Comparison of ENCODE assay signal across 24 mouse cellular contexts in the genomic region with DNA sequence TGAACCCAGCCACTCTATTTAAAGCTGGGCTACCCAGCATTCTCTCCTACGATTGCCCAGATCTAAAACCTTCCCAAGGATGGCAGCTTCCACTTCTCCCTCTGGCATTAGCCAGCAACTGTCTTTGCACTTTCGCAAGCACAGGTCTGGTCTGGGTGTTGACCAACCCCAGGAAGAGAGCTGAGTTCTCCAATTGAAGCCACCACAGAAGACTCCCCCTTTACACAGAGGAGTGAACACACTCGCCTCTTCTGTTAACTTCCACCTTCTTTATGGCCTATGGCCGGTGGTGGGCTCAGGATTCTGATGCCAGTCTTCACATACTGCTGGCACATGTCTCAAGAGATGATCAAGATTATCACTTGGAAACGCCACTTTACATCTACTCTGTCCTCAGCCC. TPM values are rescaled to one million over a fixed set of nuclear protein-coding genes. Genes with fewer than 3 reads are reported as not detected.
A peak's percentile ranks its signal among the peaks of the same experiment; 100 is the strongest.
DNase-seq lines count a peak whose midpoint lies in the region; ATAC-seq lines count a peak whose summit lies in the region.
"Had no signal": no experiment of that assay in that cellular context is flagged by ENCODE, and none has a peak within 500 bp of the region (broad histone marks: within the 10 kb centered on the region; RNA-seq: fewer than 3 reads in every experiment).

No protein-coding gene starts in this region.

- H3K36me3 ChIP-seq in hindbrain, embryonic 13.5 days: peaks cover 31% of the 10 kb centered on the region
- peaks cover 21% of the 10 kb centered on the region for H3K36me3 ChIP-seq in hindbrain, embryonic 12.5 days
- H3K36me3 ChIP-seq in midbrain, embryonic 11.5 days (ENCODE audit: control insufficient read depth, insufficient read depth, low read length): no peaks in the 10 kb centered on the region
- peaks cover 54% of the 10 kb centered on the region for H3K36me3 ChIP-seq in midbrain, embryonic 10.5 days

- WGBS in hindbrain, embryonic 13.5 days: 95% methylated on average over 5 of the region's 5 CpGs
- WGBS in hindbrain, embryonic 12.5 days: 93% methylated on average over 5 of the region's 5 CpGs
- WGBS in midbrain, embryonic 11.5 days: 92% methylated on average over 5 of the region's 5 CpGs
- 89% methylated on average over 5 of the region's 5 CpGs for WGBS in midbrain, embryonic 10.5 days

- no peak overlapping the region for H3K4me3 ChIP-seq in hindbrain, embryonic 13.5 days
- no peak overlapping the region for H3K4me3 ChIP-seq in hindbrain, embryonic 12.5 days
- no peak overlapping the region for H3K4me3 ChIP-seq in midbrain, embryonic 11.5 days (ENCODE audit: low read depth, low read length)
- no peak overlapping the region for H3K4me3 ChIP-seq in midbrain, embryonic 10.5 days
- H3K4me3 ChIP-seq: embryonic facial prominence, embryonic 13.5 days; gastrocnemius, adult 2 months; heart, embryonic 13.5 days had no signal

- no peak for ATAC-seq in hindbrain, embryonic 13.5 days (ENCODE audit: low FRiP score)
- ATAC-seq in hindbrain, embryonic 12.5 days (ENCODE audit: low FRiP score): no peak
- no peak for ATAC-seq in midbrain, embryonic 11.5 days (ENCODE audit: low FRiP score)
- ATAC-seq in megakaryocyte, adult 5-6 weeks (ENCODE audit: poor library complexity, severe bottlenecking): peak; percentile 97
- ATAC-seq in neutrophil, adult 5-6 weeks (ENCODE audit: extremely low read depth, insufficient number of reproducible peaks, low FRiP score, poor library complexity, severe bottlenecking): peak; percentile 46; the same call in 1 of the 2 replicates
- ATAC-seq: forebrain, embryonic 14.5 days; hindbrain, postnatal 0 days had no signal

- 0 out of 2 replicates have a peak overlapping the region, but pooled peaks have one; percentile 43 for H3K9ac ChIP-seq in hindbrain, embryonic 13.5 days
- H3K9ac ChIP-seq in hindbrain, embryonic 12.5 days: no peak overlapping the region
- no peak overlapping the region for H3K9ac ChIP-seq in midbrain, embryonic 11.5 days (ENCODE audit: low read length)
- H3K9ac ChIP-seq: embryonic facial prominence, embryonic 13.5 days; heart, embryonic 13.5 days had no signal

- H3K27me3 ChIP-seq in hindbrain, embryonic 13.5 days: no peaks in the 10 kb centered on the region
- H3K27me3 ChIP-seq in hindbrain, embryonic 12.5 days: no peaks in the 10 kb centered on the region
- no peaks in the 10 kb centered on the region for H3K27me3 ChIP-seq in midbrain, embryonic 11.5 days (ENCODE audit: control insufficient read depth, insufficient read depth, low read length)
- H3K27me3 ChIP-seq in midbrain, embryonic 10.5 days (ENCODE audit: low read depth, poor library complexity, severe bottlenecking): no peaks in the 10 kb centered on the region
- H3K27me3 ChIP-seq: embryonic facial prominence, embryonic 13.5 days; heart, embryonic 13.5 days had no signal

- peak; percentile 28 for DNase-seq in midbrain, embryonic 11.5 days (ENCODE audit: low spot score, missing footprints)
- no peak for DNase-seq in midbrain, embryonic 10.5 days (ENCODE audit: low spot score)
- DNase-seq in left cerebral cortex, adult 18-20 months (ENCODE audit: low spot score in 2 of 2): no peak
- DNase-seq in gastrocnemius, postnatal 10 days: no peak
- DNase-seq: adrenal gland, adult 8-10 months; cerebellum, adult 11-12 months; cerebellum, adult 9-10 months; cerebellum, postnatal 25 days; gastrocnemius, adult 2 months; heart, postnatal 36 days had no signal

- peaks cover 8% of the 10 kb centered on the region for H3K4me1 ChIP-seq in hindbrain, embryonic 13.5 days (replicated peaks)
- peaks cover 7% of the 10 kb centered on the region for H3K4me1 ChIP-seq in hindbrain, embryonic 12.5 days
- H3K4me1 ChIP-seq in midbrain, embryonic 11.5 days (ENCODE audit: control insufficient read depth, insufficient read depth, low read length): no peaks in the 10 kb centered on the region
- H3K4me1 ChIP-seq in midbrain, embryonic 10.5 days: peaks cover 2% of the 10 kb centered on the region; the same call in 1 of the 2 replicates
- H3K4me1 ChIP-seq: heart, embryonic 13.5 days had no signal

- no peak overlapping the region for H3K4me2 ChIP-seq in hindbrain, embryonic 13.5 days
- H3K4me2 ChIP-seq in hindbrain, embryonic 12.5 days (replicated peaks): no peak overlapping the region
- H3K4me2 ChIP-seq in midbrain, embryonic 11.5 days: no peak overlapping the region
- H3K4me2 ChIP-seq: embryonic facial prominence, embryonic 13.5 days; heart, embryonic 13.5 days had no signal

- H3K9me3 ChIP-seq in hindbrain, embryonic 13.5 days: no peaks in the 10 kb centered on the region
- no peaks in the 10 kb centered on the region for H3K9me3 ChIP-seq in hindbrain, embryonic 12.5 days (replicated peaks)
- no peaks in the 10 kb centered on the region for H3K9me3 ChIP-seq in midbrain, embryonic 11.5 days (ENCODE audit: control insufficient read depth, low read length)
- no peaks in the 10 kb centered on the region for H3K9me3 ChIP-seq in midbrain, embryonic 10.5 days (replicated peaks)
- H3K9me3 ChIP-seq: embryonic facial prominence, embryonic 13.5 days; heart, embryonic 13.5 days had no signal

- no peak overlapping the region for H3K27ac ChIP-seq in hindbrain, embryonic 13.5 days
- no peak overlapping the region for H3K27ac ChIP-seq in hindbrain, embryonic 12.5 days
- no peak overlapping the region for H3K27ac ChIP-seq in midbrain, embryonic 11.5 days (ENCODE audit: low read depth, low read length)
- H3K27ac ChIP-seq in midbrain, embryonic 10.5 days (replicated peaks): no peak overlapping the region
- H3K27ac ChIP-seq: embryonic facial prominence, embryonic 13.5 days; gastrocnemius, adult 2 months; heart, embryonic 13.5 days; hindbrain, postnatal 0 days had no signal

RNA-seq across cellular contexts. Expression of gene Tmem59, which starts 10.4 kb away (rescaled TPM):
- 410 and 431 TPM in 2 replicates for polyA plus RNA-seq in hindbrain, embryonic 13.5 days (2015; fragmentation: Nextera tagmentation; extraction: Ambion mirVana)
- polyA plus RNA-seq in hindbrain, embryonic 12.5 days (2016; fragmentation: Nextera tagmentation; extraction: Ambion mirVana): 390 and 391 TPM in 2 replicates
- polyA plus RNA-seq in midbrain, embryonic 11.5 days (2014; fragmentation: Nextera tagmentation; extraction: Ambion mirVana): 344 and 384 TPM in 2 replicates
- polyA plus RNA-seq in midbrain, embryonic 10.5 days (2016; fragmentation: Nextera tagmentation; extraction: Ambion mirVana): 279 and 311 TPM in 2 replicates
- total RNA-seq in megakaryocyte, adult 5-6 weeks (2015): 288 and 354 TPM in 2 replicates
- 165 and 181 TPM in 2 replicates for total RNA-seq in megakaryocyte, adult 5-6 weeks (2017)
- 202 and 210 TPM in 2 replicates for total RNA-seq in neutrophil, adult 5-6 weeks (2017)
- 100 to 1,000 TPM; 233 to 241 TPM for total RNA-seq in left cerebral cortex, adult 18-20 months (2021)
- total RNA-seq in gastrocnemius, postnatal 10 days (2021): 100 to 1,000 TPM; 113 to 119 TPM

RNA-seq across cellular contexts. Expression of gene Tceanc2, which starts 11.1 kb away (rescaled TPM):
- polyA plus RNA-seq in hindbrain, embryonic 13.5 days (2015; fragmentation: Nextera tagmentation; extraction: Ambion mirVana): 25.2 and 26.1 TPM in 2 replicates
- 20.8 and 35.2 TPM in 2 replicates for polyA plus RNA-seq in hindbrain, embryonic 12.5 days (2016; fragmentation: Nextera tagmentation; extraction: Ambion mirVana)
- 22.8 and 25.2 TPM in 2 replicates for polyA plus RNA-seq in midbrain, embryonic 11.5 days (2014; fragmentation: Nextera tagmentation; extraction: Ambion mirVana)
- 30.6 and 39.7 TPM in 2 replicates for polyA plus RNA-seq in midbrain, embryonic 10.5 days (2016; fragmentation: Nextera tagmentation; extraction: Ambion mirVana)
- 26.5 and 30.8 TPM in 2 replicates for total RNA-seq in megakaryocyte, adult 5-6 weeks (2015)
- total RNA-seq in megakaryocyte, adult 5-6 weeks (2017): 33.3 and 36.7 TPM in 2 replicates
- 22.0 and 23.8 TPM in 2 replicates for total RNA-seq in neutrophil, adult 5-6 weeks (2017)
- 10 to 100 TPM; 14.0 to 15.9 TPM for total RNA-seq in left cerebral cortex, adult 18-20 months (2021)
- 10 to 100 TPM; 14.0 to 16.1 TPM for total RNA-seq in gastrocnemius, postnatal 10 days (2021)

RNA-seq across cellular contexts. Expression of gene Ldlrad1, which starts 41.2 kb away (rescaled TPM):
- polyA plus RNA-seq in hindbrain, embryonic 13.5 days (2015; fragmentation: Nextera tagmentation; extraction: Ambion mirVana): not detected in 2 replicates
- not detected in 2 replicates for polyA plus RNA-seq in hindbrain, embryonic 12.5 days (2016; fragmentation: Nextera tagmentation; extraction: Ambion mirVana)
- polyA plus RNA-seq in midbrain, embryonic 11.5 days (2014; fragmentation: Nextera tagmentation; extraction: Ambion mirVana): not detected in 2 replicates
- not detected in 2 replicates for polyA plus RNA-seq in midbrain, embryonic 10.5 days (2016; fragmentation: Nextera tagmentation; extraction: Ambion mirVana)
- not detected in 2 replicates for total RNA-seq in megakaryocyte, adult 5-6 weeks (2015)
- total RNA-seq in megakaryocyte, adult 5-6 weeks (2017): not detected in 2 replicates
- 0.70 TPM in 1 of 2 replicates, not detected in the other for total RNA-seq in neutrophil, adult 5-6 weeks (2017)
- total RNA-seq in left cerebral cortex, adult 18-20 months (2021): not detected
- total RNA-seq in gastrocnemius, postnatal 10 days (2021): not detected
- total RNA-seq: adrenal gland, adult 8-10 months; adrenal gland, postnatal 4 days; ES-E14; gastrocnemius, adult 2 months; heart, adult 8-10 months; heart, postnatal 36 days; hindbrain, postnatal 0 days had no signal
- polyA plus RNA-seq: embryonic facial prominence, embryonic 13.5 days; forebrain, embryonic 14.5 days; heart, embryonic 13.5 days; heart, postnatal 0 days; hindbrain, embryonic 11.5 days; hindbrain, postnatal 0 days; intestine, embryonic 14.5 days had no signal

Comparison
In these comparisons a context has a peak if more than half of its experiments do, and no peak if none do; other contexts are left out.
1. ATAC-seq: peak in megakaryocyte, adult 5-6 weeks (single experiment) and neutrophil, adult 5-6 weeks (single experiment); none in hindbrain, embryonic 13.5 days (single experiment), hindbrain, embryonic 12.5 days (single experiment) and midbrain, embryonic 11.5 days (single experiment).